Mouse (Mus musculus) lung, adult 2 months (tissue): ENCODE measurements around the gene Nmd3. TPM values are rescaled to one million over a fixed set of nuclear protein-coding genes. Genes with fewer than 3 reads are reported as not detected.

Experiments used
- DNase-seq: peaks from one replicate; pipeline ENCODE4 v3.0.0; 2022
- H3K4me1 ChIP-seq: fragments of 200-500 bp; 2 replicates; pipeline ENCODE4 v1.6.1; 2011; ENCODE audit warnings: low read length; ENCODE audit not compliant: control insufficient read depth, insufficient read depth
- H3K4me3 ChIP-seq: fragments of 200-500 bp; replicated peaks from 2 replicates; pipeline ENCODE3; 2011; ENCODE audit warnings: low read depth, mild to moderate bottlenecking, control low read depth, low read length; ENCODE audit errors: extremely low read depth
- CTCF ChIP-seq: fragments of 200-500 bp; IDR thresholded peaks from 2 replicates; pipeline ENCODE4 v1.5.1; 2011; ENCODE audit warnings: mild to moderate bottlenecking, low read length, control low read depth; ENCODE audit not compliant: insufficient read depth
- POLR2A ChIP-seq: fragments of 200-500 bp; IDR thresholded peaks from 2 replicates; pipeline ENCODE4 v1.6.1; 2011; ENCODE audit warnings: low read depth, mild to moderate bottlenecking, control low read depth, low read length, borderline replicate concordance; ENCODE audit errors: extremely low read depth
- WGBS: fragments of 180-500 bp; shearing (Covaris S2); methylation state at CpG from one replicate; pipeline ENCODE4 v1.1.7; 2018; 5-methylcytosine and 5-hydroxymethylcytosine counted together
- polyA plus RNA-seq: library from polyadenylated mRNA; depleted of rRNA; stranded (reverse); fragments of >200 nt; gene quantifications from 2 replicates; pipeline ENCODE4 v1.2.3, GENCODE M21; 2012; rRNA removed

Gene Nmd3
- polyA plus RNA-seq, 1 experiment, result 28.8 TPM

GRCm38 (mm10) chr3:69797533-69797932, 75.7 kb downstream of the Nmd3 start:
- no peak overlapping the region for H3K4me3 ChIP-seq
- no peak for DNase-seq
- 82% methylated on average over 4 of the region's 4 CpGs for WGBS
- H3K4me1 ChIP-seq, result no peaks in the 10 kb centered on the region
- TF ChIP-seq POLR2A, result no peak
- no peak for TF ChIP-seq CTCF

GRCm38 (mm10) chr3:69797969-69798368, 76.2 kb downstream of the Nmd3 start:
- Histone ChIP-seq H3K4me1 (no peaks in the 10 kb centered on the region), H3K4me3 (no peak overlapping the region)

GRCm38 (mm10) chr3:69799096-69799495, 77.3 kb downstream of the Nmd3 start:
- H3K4me3 ChIP-seq, result no peak overlapping the region
- DNase-seq, result no peak
- WGBS, result 74% methylated on average over 1 of the region's 1 CpGs
- H3K4me1 ChIP-seq, result no peaks in the 10 kb centered on the region
- TF ChIP-seq CTCF, result no peak

More at GRCm38 (mm10) chr3:69797969-69798368, 76.2 kb downstream of the Nmd3 start:
- WGBS, result 52% methylated on average over 2 of the region's 2 CpGs
- no peak for DNase-seq
- no peak for TF ChIP-seq POLR2A
- no peak for TF ChIP-seq CTCF

DNA sequence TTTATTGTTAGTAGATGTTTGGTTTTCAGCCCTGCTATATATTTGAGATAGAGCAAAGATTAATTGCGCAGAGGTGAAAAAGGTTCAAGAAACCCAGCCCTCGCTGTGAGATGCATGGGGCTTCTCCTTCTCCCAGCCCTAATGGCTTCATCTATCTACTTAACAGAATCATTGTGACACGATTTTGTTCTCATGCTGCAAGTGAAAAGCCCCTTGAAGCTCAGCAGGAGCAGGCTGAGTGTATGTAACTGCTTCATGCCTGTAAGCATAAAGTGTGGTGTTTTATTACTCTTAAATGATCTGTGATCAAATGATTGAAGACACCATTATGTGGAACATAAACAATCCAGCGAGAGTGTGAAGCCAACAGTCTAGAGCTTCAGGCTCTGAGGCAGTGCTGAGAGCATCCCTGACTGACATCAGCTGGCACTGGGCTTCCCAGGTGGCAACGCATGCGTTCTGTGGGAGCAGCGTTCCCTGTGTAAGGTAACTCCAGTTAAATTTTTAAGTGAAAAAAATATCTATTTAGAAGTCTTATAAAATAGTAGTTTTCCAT, 79.1 kb downstream of the Nmd3 start:
- WGBS, result 49% methylated on average over 7 of the region's 7 CpGs
- Histone ChIP-seq H3K4me3 (no peak overlapping the region), H3K4me1 (no peaks in the 10 kb centered on the region)
- DNase-seq, result no peak
- TF ChIP-seq CTCF (no peak), POLR2A (no peak)

- DNase-seq, result no peak
- no peaks in the 10 kb centered on the region for H3K4me1 ChIP-seq
- TF ChIP-seq POLR2A, result no peak
- no peak for TF ChIP-seq CTCF
- no peak overlapping the region for H3K4me3 ChIP-seq
- 90% methylated on average over 1 of the region's 1 CpGs for WGBS
These were observed 81.4 kb downstream of the Nmd3 start for GRCm38 (mm10) chr3:69803137-69803536.

Other genes starting within 250 kb of the Nmd3 start
- gene B3galnt1, start 123.0 kb upstream of the Nmd3 start, polyA plus RNA-seq, result 4.7 and 5.4 TPM in 2 replicates
- gene Sptssb, start 138.0 kb downstream of the Nmd3 start, polyA plus RNA-seq, result 1.4 and 40.5 TPM in 2 replicates